Mouse (Mus musculus) gastrocnemius, postnatal 4 days (tissue): ENCODE data around the gene Slit3. TPM values are rescaled to one million over a fixed set of nuclear protein-coding genes. Genes with fewer than 3 reads are reported as not detected.

Source experiments
- DNase-seq, 2 experiments: peaks; one replicate each; pipeline ENCODE4 v3.0.0; 2021 to 2022; ENCODE audit warnings: low spot score in 2 of 2, mixed read lengths in 2 of 2
- total RNA-seq, 2 experiments: library from RNA; stranded (reverse); gene quantifications; 2 replicates each; pipeline ENCODE4 v1.2.3; 2021

Slit3 gene
- total RNA-seq, 2 experiments from 2014 or later: 17.0 to 24.0 TPM

DNA sequence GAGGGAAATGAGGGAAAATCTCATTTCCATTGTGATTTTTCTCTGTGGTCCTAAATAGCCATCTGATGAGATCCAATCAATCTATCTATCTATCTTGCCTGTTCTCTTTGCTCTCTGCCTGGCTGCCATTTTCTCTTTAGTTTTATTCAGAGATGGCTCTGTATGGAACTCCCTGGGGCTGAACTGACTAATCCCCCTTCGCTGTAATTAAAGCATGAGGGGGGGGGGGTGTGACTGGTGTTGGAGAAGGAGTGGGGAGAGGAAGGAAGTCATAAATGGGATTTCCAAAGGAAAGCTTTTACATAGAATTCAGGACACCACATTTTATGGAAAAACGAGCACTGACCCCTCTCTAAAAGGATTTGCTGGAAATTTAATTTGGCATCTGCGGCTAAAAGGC, 445.7 kb downstream of the Slit3 start:
- no peak for DNase-seq

GRCm38 (mm10) chr11:35569126-35569916, 448.3 kb downstream of the Slit3 start:
- no peak for DNase-seq

- no peak for DNase-seq
These were observed 448.9 kb downstream of the Slit3 start for GRCm38 (mm10) chr11:35569957-35570356.

GRCm38 (mm10) chr11:35571910-35572309, 450.9 kb downstream of the Slit3 start:
- no peak for DNase-seq

DNA sequence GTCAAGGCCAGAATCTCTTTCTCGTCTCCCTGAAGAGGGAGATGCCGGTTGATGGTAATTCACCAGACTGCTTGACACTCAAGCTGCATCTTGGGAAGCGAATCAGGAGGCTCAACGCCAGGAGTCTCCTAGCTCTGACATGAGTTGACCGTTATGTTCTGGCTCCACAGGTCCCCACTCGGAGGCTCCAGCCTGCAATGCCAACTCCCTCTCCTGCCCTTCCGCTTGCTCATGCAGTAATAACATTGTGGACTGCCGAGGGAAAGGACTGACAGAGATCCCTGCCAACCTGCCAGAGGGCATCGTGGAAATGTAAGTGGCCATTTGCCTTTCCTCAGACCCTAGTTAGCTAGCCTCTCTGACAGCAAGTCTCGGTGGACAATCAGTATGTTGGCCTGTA, 457.8 kb downstream of the Slit3 start:
- no peak for DNase-seq

GRCm38 (mm10) chr11:35582591-35582990, 461.6 kb downstream of the Slit3 start:
- no peak for DNase-seq

DNA sequence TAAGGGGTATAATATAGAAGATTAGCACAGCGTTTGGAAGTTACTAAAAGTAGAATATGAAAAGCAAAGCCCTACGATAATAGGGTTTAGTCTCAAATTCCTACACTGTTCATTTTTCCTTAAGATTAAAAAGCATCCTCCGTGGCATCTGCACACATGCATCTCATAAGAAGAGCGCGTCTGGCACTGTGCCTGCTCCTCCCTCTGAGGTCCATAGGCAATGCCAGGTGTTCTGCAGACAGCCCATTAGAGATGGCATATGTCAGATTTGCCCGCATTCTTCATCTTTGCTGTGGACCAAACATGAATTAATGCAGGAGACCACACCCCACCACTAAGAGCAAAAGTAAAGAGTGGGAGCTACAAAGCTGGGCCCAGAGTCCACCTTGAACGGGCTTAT, 462.6 kb downstream of the Slit3 start:
- DNase-seq: no peak

GRCm38 (mm10) chr11:35587174-35587959, 466.3 kb downstream of the Slit3 start:
- peak; percentile 35 to 77 for DNase-seq

DNA sequence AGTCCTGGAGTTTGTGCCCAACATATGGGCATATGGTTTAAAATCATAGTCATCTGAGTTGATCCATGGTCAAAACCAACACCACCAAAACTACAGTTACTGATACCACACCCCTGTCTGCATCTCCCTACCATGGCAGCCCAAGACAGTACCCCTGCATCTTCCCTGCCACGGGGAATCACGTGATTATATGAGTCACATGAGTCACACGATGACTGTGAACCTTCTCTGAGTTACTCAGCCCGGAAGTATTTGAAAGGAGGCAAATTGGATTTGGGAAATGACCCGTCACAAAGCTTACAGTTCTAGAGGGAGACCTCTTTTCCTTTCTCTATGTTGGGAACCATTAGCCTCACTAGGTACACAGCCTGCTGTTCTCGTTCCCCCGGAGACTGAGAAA, 468.9 kb downstream of the Slit3 start:
- DNase-seq: no peak

DNA sequence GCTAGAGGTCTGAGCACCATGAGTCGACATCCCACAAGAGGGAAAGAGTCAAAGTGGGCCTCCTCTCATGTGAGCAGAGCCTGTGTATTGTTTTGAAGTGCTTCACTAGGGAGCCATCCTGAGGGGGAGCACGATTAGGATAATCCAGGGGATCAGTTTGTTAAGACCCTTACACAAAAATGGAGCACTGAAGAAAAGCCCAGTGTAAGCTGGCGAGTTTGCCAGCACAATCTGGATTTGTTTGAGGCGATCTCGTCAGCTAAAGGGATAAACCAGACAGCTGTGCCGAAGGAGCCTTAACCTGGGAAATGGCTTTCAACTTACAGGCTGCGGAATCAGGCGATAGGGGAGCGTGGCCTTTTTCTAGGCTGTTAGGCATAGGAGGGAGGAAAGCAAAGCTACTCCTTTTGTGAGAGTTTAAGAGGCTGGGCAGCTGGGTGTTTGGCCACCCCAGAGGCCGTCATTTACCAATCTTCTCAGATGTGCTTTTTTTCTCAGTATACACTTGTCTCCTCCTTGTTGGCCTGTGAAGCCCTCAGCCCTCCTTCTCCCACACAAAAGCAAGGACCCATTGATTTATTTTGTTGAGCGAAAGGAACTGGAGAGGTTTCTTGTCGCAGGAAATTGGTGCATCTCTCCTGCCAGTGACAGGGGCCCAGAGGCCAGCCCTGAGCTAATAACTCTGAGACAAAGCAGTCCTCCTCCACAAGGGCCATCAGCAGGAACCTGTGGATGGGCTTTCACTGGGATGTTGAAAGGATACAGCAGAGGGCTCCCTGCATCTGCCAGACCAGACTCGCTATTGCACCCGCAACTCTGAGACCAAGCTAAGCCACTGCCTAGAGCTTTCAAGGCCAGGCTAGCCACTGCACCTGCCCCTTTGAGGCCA, 472.4 kb downstream of the Slit3 start:
- no peak for DNase-seq

DNA sequence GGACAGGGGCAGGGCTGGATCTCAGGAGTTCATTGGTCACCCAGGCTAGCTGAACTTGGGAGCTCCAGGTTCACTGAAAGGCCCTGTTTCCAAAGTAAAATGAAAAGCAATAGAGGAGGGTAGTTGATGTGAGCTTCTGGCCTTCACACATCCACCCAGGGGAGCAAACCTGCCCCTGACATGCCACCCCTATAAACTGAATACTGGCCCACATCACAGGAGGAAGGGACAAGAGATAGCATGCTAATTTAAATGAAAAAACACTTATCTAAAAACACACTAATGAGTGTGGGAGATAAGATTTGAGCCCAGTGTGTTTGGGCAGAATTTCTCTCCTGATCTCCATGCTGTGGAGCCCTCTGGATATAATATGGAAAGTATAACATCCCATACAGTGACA, 475.0 kb downstream of the Slit3 start:
- no peak for DNase-seq

DNA sequence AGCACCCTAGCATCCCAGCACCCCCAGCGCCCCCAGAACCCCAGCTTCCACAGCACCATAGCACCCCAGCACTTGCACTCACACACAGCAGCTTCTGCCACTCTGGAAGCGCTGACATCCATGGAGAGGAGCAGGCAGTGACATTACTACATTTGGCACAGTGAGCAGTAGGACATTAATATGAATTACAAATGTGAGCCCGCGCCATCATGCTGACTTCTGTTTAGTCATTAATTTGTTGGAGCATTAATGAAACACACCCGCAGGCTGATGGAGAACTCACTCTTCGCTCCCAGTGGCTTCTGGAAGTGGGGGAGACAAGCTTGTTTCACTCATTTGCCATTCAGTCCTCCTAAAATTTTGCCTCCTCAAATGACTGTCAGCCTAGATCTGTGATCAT, 476.9 kb downstream of the Slit3 start:
- DNase-seq: no peak

- no peak for DNase-seq
These were observed 477.7 kb downstream of the Slit3 start for GRCm38 (mm10) chr11:35598732-35599131.

DNA sequence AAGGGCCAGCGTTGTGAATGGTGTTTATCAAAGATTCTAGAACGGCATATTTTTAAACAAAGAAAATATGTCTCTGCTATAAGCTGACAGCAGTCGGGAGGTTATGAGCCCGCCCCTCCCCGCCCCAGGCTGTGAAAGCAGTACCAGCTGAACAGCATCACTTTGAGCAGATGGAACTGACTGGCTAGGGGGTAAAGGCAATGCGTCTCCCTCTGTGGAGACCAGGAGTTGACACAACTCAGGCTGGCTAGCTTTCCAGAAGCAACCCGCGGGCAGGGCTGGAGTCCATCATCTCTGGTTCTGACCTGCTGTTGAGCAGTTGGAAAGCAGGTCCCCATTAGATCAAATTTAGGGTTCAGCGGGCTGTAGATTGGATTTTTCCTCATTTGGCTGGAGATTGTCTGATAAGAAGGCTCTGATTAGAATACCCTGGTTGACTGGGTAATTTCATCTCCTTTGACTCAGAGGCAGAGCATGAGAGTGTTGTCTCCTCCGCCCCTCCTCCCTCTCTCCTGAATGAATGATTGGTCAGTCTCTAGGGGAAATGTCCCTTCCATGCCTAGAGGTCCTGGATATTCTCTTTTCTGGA, 480.7 kb downstream of the Slit3 start:
- no peak for DNase-seq

- DNase-seq: no peak
These were observed 481.6 kb downstream of the Slit3 start for GRCm38 (mm10) chr11:35602586-35602985.

DNA sequence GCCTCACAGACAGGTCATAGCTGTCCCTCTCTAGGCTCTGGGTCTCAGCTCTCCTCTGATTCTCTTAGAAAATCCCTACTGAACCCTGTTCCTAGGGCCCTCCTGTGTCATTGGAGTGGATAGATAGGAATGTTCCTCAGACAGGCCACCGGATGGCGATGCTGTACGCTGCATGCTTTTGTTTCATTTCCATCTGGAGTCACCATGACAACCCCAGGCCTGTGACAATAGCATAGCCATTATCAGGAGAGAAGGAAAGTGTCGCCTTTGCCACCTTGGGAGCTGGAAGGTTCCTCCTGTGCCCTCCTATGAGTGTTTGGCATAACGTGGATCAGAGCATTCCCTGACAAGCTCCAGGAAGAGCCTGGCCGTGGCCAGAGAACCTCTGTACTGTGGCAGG, 482.9 kb downstream of the Slit3 start:
- no peak for DNase-seq

DNA sequence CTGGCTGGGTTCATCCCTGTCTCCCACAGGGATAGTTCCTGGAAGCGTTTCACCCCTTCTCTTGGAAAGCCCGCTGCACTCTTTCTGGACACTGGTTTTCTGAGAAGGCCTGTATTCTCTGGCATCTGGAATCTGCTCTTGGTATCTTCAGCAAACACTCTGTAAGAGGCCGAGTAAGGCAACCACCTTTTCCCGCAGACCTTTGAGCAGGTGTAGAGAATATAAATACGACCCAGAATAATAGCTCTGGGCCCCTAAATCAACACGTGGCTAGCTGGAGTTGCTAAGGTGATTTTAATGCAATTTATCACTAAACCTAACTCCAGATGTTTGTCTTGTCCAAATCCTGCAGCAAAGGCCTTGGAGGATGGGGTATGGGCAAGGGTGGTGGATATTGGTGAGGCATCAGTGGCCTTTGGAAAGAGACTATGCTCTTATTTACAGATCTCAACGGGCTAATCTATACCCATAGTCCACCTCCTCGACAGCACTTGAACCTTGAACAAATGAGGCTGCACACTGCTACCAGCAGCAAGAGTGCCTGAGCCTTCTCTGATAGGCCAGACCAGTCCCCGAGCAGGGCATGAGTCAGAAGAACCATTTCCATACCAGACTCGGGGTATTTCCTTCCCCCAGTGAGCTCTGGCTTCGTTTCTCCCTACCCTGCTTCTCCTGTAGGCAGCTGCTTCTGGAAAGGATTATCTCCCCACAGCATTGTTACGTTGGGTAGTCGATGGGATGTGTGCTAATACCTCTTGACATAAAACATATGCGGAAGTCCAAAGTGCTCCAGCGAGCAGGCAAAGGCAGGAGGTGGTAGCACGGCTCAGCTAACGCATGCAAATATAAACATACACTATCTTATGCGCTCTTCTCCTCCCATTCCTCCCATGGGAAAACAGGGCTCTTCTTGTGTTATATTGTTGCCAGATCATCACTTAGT, 484.1 kb downstream of the Slit3 start:
- DNase-seq: no peak

DNA sequence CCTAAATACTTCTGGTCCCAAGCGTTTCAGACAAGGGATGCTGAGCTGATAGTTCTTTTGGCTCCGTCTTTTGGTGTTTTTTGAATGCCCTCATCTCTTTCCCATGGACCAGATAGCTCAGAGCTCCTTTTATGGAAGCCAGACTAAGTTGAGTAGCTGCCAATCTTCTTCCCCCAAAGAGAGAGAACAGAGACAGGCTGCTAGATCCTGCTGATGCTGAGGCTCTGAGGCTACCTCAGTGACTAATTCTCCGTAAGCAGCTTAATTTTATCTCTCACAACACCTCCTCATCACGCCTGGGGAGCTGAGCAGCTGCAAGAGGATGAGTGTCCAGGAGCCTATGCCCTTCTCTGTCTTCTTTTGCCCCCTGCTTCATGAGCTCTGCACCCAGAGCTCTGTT, 486.2 kb downstream of the Slit3 start:
- DNase-seq: no peak

GRCm38 (mm10) chr11:35608794-35609193, 487.8 kb downstream of the Slit3 start:
- DNase-seq: no peak

DNA sequence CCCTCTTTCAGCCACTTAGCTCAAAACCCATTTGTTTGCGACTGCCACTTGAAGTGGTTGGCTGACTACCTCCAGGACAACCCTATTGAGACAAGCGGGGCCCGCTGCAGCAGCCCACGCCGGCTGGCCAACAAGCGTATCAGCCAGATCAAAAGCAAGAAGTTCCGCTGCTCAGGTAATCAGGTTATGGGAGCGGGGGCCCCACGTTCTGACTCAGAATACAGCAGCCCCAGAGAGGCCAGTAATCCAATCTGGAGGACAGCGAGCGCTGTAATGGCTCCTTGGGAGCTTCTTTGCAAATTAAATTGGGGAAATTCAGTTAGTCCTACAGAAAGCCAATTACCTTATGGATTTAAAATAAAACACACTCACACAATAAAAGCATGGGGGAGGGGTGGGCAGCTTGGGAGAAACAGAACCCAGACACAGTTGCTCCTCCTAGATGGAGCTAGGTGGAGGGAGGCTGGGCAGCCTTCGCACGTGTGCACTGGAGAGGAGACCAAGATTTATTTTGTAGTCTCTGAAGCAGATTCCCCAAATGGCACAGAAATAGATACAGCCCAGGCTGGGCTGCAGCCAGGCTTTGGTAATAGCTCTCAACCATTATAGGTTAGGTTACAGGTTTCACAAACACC, 491.4 kb downstream of the Slit3 start:
- no peak for DNase-seq
